Comparison of ENCODE assay signal across 9 mouse cellular contexts in genomic region chr4:97840227-97841062, GRCm38 (mm10).
A peak's percentile ranks its signal among the peaks of the same experiment; 100 is the strongest.
DNase-seq lines count a peak whose midpoint lies in the region; ATAC-seq and TF ChIP-seq lines count a peak whose summit lies in the region.
"Had no signal": no experiment of that assay in that cellular context is flagged by ENCODE, and none has a peak within 500 bp of the region (broad histone marks: within the 10 kb centered on the region; RNA-seq: fewer than 3 reads in every experiment).

No protein-coding gene starts in this region.

- H3K36me3 ChIP-seq in heart, postnatal 0 days (replicated peaks; ENCODE audit: control insufficient read depth, insufficient read depth, low read length) = no peaks in the 10 kb centered on the region
- no peaks in the 10 kb centered on the region for H3K36me3 ChIP-seq in intestine, embryonic 14.5 days (ENCODE audit: control insufficient read depth, insufficient read depth, low read length)

- H3K4me3 ChIP-seq in layer of hippocampus, adult 2 months = no peak overlapping the region
- H3K4me3 ChIP-seq in heart, postnatal 0 days (ENCODE audit: low read depth, low read length) = no peak overlapping the region
- no peak overlapping the region for H3K4me3 ChIP-seq in intestine, embryonic 14.5 days (ENCODE audit: low read depth, low read length)

- no peak for TF ChIP-seq EP300 in heart, postnatal 0 days (IDR thresholded peaks at IDR 0.05; ENCODE audit: low read depth)

- no peak for ATAC-seq in heart, postnatal 0 days (ENCODE audit: insufficient read depth, low read depth)
- ATAC-seq in intestine, embryonic 14.5 days (replicated peaks; ENCODE audit: low FRiP score, low TSS enrichment, low read depth) = no peak
- ATAC-seq in erythroblast, adult 5-6 weeks (replicated peaks; ENCODE audit: low FRiP score, poor library complexity, severe bottlenecking) = no peak

- H3K27ac ChIP-seq in layer of hippocampus, adult 2 months = peak overlapping the region; percentile 32; the same call in 1 of the 2 replicates
- H3K27ac ChIP-seq in heart, postnatal 0 days (ENCODE audit: low read depth) = peak overlapping the region; percentile 85
- H3K27ac ChIP-seq in intestine, embryonic 14.5 days (ENCODE audit: low read depth) = peak overlapping the region; percentile 60; the same call in 1 of the 2 replicates

- H3K9me3 ChIP-seq in heart, postnatal 0 days (replicated peaks; ENCODE audit: control insufficient read depth, low read length) = no peaks in the 10 kb centered on the region
- no peaks in the 10 kb centered on the region for H3K9me3 ChIP-seq in intestine, embryonic 14.5 days (ENCODE audit: control insufficient read depth, low read length)

- peaks cover 50% of the 10 kb centered on the region for H3K4me1 ChIP-seq in heart, postnatal 0 days (ENCODE audit: control insufficient read depth, insufficient read depth)
- H3K4me1 ChIP-seq in intestine, embryonic 14.5 days (replicated peaks; ENCODE audit: control insufficient read depth, insufficient read depth, low read length) = peaks cover 55% of the 10 kb centered on the region

- no peak for DNase-seq in layer of hippocampus, adult 2 months (ENCODE audit: low spot score in 2 of 2)
- no peak for DNase-seq in layer of hippocampus, adult 9-11 months
- no peak for DNase-seq in heart, postnatal 0 days (ENCODE audit: low spot score)
- no peak for DNase-seq in intestine, embryonic 14.5 days (ENCODE audit: low spot score)
- peak; percentile 47 for DNase-seq in neural tube, embryonic 10.5 days (ENCODE audit: extremely low spot score, low spot score)
- DNase-seq in left cerebral cortex, postnatal 14 days (ENCODE audit: low spot score in 2 of 2) = no peak
- DNase-seq: adrenal gland, postnatal 36 days; cerebellum, postnatal 36 days had no signal

- no peak overlapping the region for H3K4me2 ChIP-seq in heart, postnatal 0 days (ENCODE audit: low read depth, low read length)
- no peak overlapping the region for H3K4me2 ChIP-seq in intestine, embryonic 14.5 days (ENCODE audit: low read length)

- intact Hi-C loops in left cerebral cortex, postnatal 14 days (cut with DNase I) = no loop called here

- H3K27me3 ChIP-seq in heart, postnatal 0 days (ENCODE audit: control insufficient read depth, insufficient read depth, low read length) = no peaks in the 10 kb centered on the region
- no peaks in the 10 kb centered on the region for H3K27me3 ChIP-seq in intestine, embryonic 14.5 days (replicated peaks; ENCODE audit: control insufficient read depth, insufficient read depth, low read length)

- no peak for TF ChIP-seq CTCF in layer of hippocampus, adult 2 months (conservative IDR thresholded peaks at IDR 0.05)
- no peak for TF ChIP-seq CTCF in heart, postnatal 0 days (IDR thresholded peaks at IDR 0.05; ENCODE audit: low read depth)

- WGBS in heart, postnatal 0 days = 73% methylated on average over 8 of the region's 8 CpGs
- 36% methylated on average over 8 of the region's 8 CpGs for WGBS in intestine, embryonic 14.5 days

- no peak overlapping the region for H3K9ac ChIP-seq in heart, postnatal 0 days (replicated peaks; ENCODE audit: low read depth, low read length)
- no peak overlapping the region for H3K9ac ChIP-seq in intestine, embryonic 14.5 days (ENCODE audit: low read length)

Comparison
In these comparisons a context has a peak if more than half of its experiments do, and no peak if none do; other contexts are left out.
1. H3K27ac ChIP-seq: peak in every context shown above with its lines; median percentile 85 in heart, postnatal 0 days; 60 in intestine, embryonic 14.5 days; 32 in layer of hippocampus, adult 2 months.